ENCODE assay signal across 8 mouse cellular contexts in genomic region chr8:85432168-85433016, GRCm38 (mm10). TPM values are rescaled to one million over a fixed set of nuclear protein-coding genes. Genes with fewer than 3 reads are reported as not detected.
DNase-seq lines count a peak whose midpoint lies in the region; ATAC-seq lines count a peak whose summit lies in the region.

Gene 4921524J17Rik, minus strand, starts transcription at chr8:85432833.

- no peaks in the 10 kb centered on the region for H3K36me3 ChIP-seq in hindbrain, embryonic 12.5 days

- H3K4me1 ChIP-seq in hindbrain, embryonic 12.5 days, result peaks cover 24% of the 10 kb centered on the region

- no peaks in the 10 kb centered on the region for H3K9me3 ChIP-seq in hindbrain, embryonic 12.5 days (replicated peaks)

- peak within 1 kb of the TSS; percentile 88 for H3K9ac ChIP-seq in hindbrain, embryonic 12.5 days

- peak; percentile 100 for ATAC-seq in hindbrain, embryonic 12.5 days (ENCODE audit: low FRiP score)

- peak within 1 kb of the TSS; percentile 95 for H3K27ac ChIP-seq in hindbrain, embryonic 12.5 days

- H3K27me3 ChIP-seq in hindbrain, embryonic 12.5 days, result no peaks in the 10 kb centered on the region

- peak; percentile 98 for DNase-seq in MN1 (ENCODE audit: low spot score)
- peak; percentile 96 for DNase-seq in cerebellum, adult 9-10 months
- peak; percentile 93 to 96 for DNase-seq in frontal cortex, adult 2 months (ENCODE audit: extremely low spot score in 1 of 2, low spot score in 1 of 2)
- peak; percentile 94 to 97 for DNase-seq in layer of hippocampus, postnatal 14 days (ENCODE audit: low spot score in 2 of 2)
- DNase-seq in lung, postnatal 14 days, result peak; percentile 96
- peak; percentile 90 for DNase-seq in retina, adult 2 months (ENCODE audit: low read depth, low spot score)
- DNase-seq in thymus, postnatal 36 days, result peak; percentile 97 to 99

- under 1% methylated on average over 63 of the region's 85 CpGs for WGBS in hindbrain, embryonic 12.5 days

- H3K4me2 ChIP-seq in hindbrain, embryonic 12.5 days (replicated peaks), result peak within 1 kb of the TSS; percentile 55

- H3K4me3 ChIP-seq in hindbrain, embryonic 12.5 days, result peak within 1 kb of the TSS; percentile 81

RNA-seq across cellular contexts. Expression of gene 4921524J17Rik, which starts in this region (rescaled TPM):
- 14.5 and 15.2 TPM in 2 replicates for polyA plus RNA-seq in frontal cortex, adult 2 months (2012; rRNA removed)
- polyA plus RNA-seq in hindbrain, embryonic 12.5 days (2016; fragmentation: Nextera tagmentation; extraction: Ambion mirVana), result 42.8 and 46.6 TPM in 2 replicates
- total RNA-seq in layer of hippocampus, postnatal 14 days (2021), result 10 to 100 TPM; 17.9 to 25.8 TPM

Comparison
In these comparisons a context has a peak if more than half of its experiments do, and no peak if none do; other contexts are left out.
1. Peak in every context shown above with its lines: DNase-seq, ATAC-seq, H3K4me3 ChIP-seq and H3K27ac ChIP-seq.